In the genomic region with DNA sequence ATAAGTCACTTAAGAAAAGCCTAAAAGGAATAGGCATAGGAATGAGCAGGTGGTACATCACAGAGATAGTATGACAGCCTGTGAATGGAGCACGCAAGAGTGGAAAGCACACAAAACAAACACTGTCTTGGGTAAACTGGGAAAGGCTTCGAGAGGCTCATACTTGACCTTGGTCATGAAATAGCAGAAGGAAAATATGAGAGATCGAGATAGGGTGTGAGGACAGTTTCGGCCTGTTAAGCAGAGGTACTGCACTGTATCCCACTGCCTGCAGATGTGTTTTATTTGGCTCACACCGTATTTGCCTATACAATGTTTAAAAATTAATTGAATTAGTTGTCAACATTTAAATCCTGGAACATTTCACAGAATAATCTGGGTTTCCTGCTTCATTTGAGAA, we compare ENCODE assay signal across 24 mouse cellular contexts.
A peak's percentile ranks its signal among the peaks of the same experiment; 100 is the strongest.
DNase-seq lines count a peak whose midpoint lies in the region; ATAC-seq and TF ChIP-seq lines count a peak whose summit lies in the region.
"Had no signal": no experiment of that assay in that cellular context is flagged by ENCODE, and none has a peak within 500 bp of the region (broad histone marks: within the 10 kb centered on the region; RNA-seq: fewer than 3 reads in every experiment).

No protein-coding gene starts in this region.

- no peak overlapping the region for H3K27ac ChIP-seq in intestine, embryonic 16.5 days (ENCODE audit: low read length)
- H3K27ac ChIP-seq in intestine, embryonic 15.5 days = no peak overlapping the region
- no peak overlapping the region for H3K27ac ChIP-seq in lung, embryonic 14.5 days (ENCODE audit: low read depth)
- H3K27ac ChIP-seq: embryonic facial prominence, embryonic 15.5 days; forebrain, embryonic 10.5 days; gastrocnemius, adult 2 months; heart, embryonic 15.5 days; hindbrain, embryonic 12.5 days had no signal

- no peak overlapping the region for H3K4me3 ChIP-seq in intestine, embryonic 16.5 days (ENCODE audit: low read length)
- H3K4me3 ChIP-seq in intestine, embryonic 15.5 days (replicated peaks) = no peak overlapping the region
- no peak overlapping the region for H3K4me3 ChIP-seq in lung, embryonic 14.5 days (ENCODE audit: low read depth, low read length)
- H3K4me3 ChIP-seq: embryonic facial prominence, embryonic 15.5 days; erythroblast, embryonic 14.5 days; forebrain, embryonic 10.5 days; gastrocnemius, adult 2 months; heart, embryonic 15.5 days; hindbrain, embryonic 12.5 days had no signal

- no peak overlapping the region for H3K4me2 ChIP-seq in intestine, embryonic 16.5 days (ENCODE audit: low read depth, low read length)
- H3K4me2 ChIP-seq in intestine, embryonic 15.5 days (replicated peaks) = no peak overlapping the region
- H3K4me2 ChIP-seq in lung, embryonic 14.5 days = no peak overlapping the region
- H3K4me2 ChIP-seq: embryonic facial prominence, embryonic 15.5 days; heart, embryonic 15.5 days; hindbrain, embryonic 12.5 days had no signal

- H3K36me3 ChIP-seq in intestine, embryonic 16.5 days (ENCODE audit: control insufficient read depth, insufficient read depth, low read length) = no peaks in the 10 kb centered on the region
- H3K36me3 ChIP-seq in intestine, embryonic 15.5 days = no peaks in the 10 kb centered on the region
- no peaks in the 10 kb centered on the region for H3K36me3 ChIP-seq in lung, embryonic 14.5 days (ENCODE audit: insufficient read depth)
- H3K36me3 ChIP-seq: embryonic facial prominence, embryonic 15.5 days; forebrain, embryonic 10.5 days; heart, embryonic 15.5 days; hindbrain, embryonic 12.5 days had no signal

- no peak for TF ChIP-seq CTCF in lung, embryonic 14.5 days (IDR thresholded peaks at IDR 0.05; ENCODE audit: low read depth)

- H3K9me3 ChIP-seq in intestine, embryonic 16.5 days (ENCODE audit: control insufficient read depth, low read length) = no peaks in the 10 kb centered on the region
- no peaks in the 10 kb centered on the region for H3K9me3 ChIP-seq in intestine, embryonic 15.5 days
- no peaks in the 10 kb centered on the region for H3K9me3 ChIP-seq in lung, embryonic 14.5 days (ENCODE audit: low read depth, low read length)
- H3K9me3 ChIP-seq: embryonic facial prominence, embryonic 15.5 days; forebrain, embryonic 10.5 days; heart, embryonic 15.5 days; hindbrain, embryonic 12.5 days had no signal

- WGBS in intestine, embryonic 16.5 days = 56% methylated on average over 5 of the region's 5 CpGs
- 55% methylated on average over 5 of the region's 5 CpGs for WGBS in intestine, embryonic 15.5 days
- WGBS in lung, embryonic 14.5 days = 30% methylated on average over 5 of the region's 5 CpGs

- no peaks in the 10 kb centered on the region for H3K4me1 ChIP-seq in intestine, embryonic 16.5 days (ENCODE audit: control insufficient read depth, insufficient read depth, low read length)
- H3K4me1 ChIP-seq in intestine, embryonic 15.5 days (replicated peaks) = no peaks in the 10 kb centered on the region
- H3K4me1 ChIP-seq in lung, embryonic 14.5 days (ENCODE audit: insufficient read depth) = no peaks in the 10 kb centered on the region
- H3K4me1 ChIP-seq: embryonic facial prominence, embryonic 15.5 days; forebrain, embryonic 10.5 days; heart, embryonic 15.5 days; hindbrain, embryonic 12.5 days had no signal

- peak; percentile 33; the same call in 1 of the 2 replicates for ATAC-seq in intestine, embryonic 16.5 days
- no peak for ATAC-seq in intestine, embryonic 15.5 days
- no peak for ATAC-seq in lung, embryonic 14.5 days (ENCODE audit: insufficient read depth)
- ATAC-seq: forebrain, embryonic 14.5 days; hindbrain, embryonic 16.5 days; inflammation-experienced regulatory T-cells, adult 6 months had no signal

- H3K9ac ChIP-seq in intestine, embryonic 16.5 days (ENCODE audit: low read depth, low read length) = no peak overlapping the region
- H3K9ac ChIP-seq in intestine, embryonic 15.5 days = no peak overlapping the region
- H3K9ac ChIP-seq in lung, embryonic 14.5 days = no peak overlapping the region
- H3K9ac ChIP-seq: embryonic facial prominence, embryonic 15.5 days; heart, embryonic 15.5 days; hindbrain, embryonic 12.5 days had no signal

- no peaks in the 10 kb centered on the region for H3K27me3 ChIP-seq in intestine, embryonic 16.5 days (replicated peaks; ENCODE audit: control insufficient read depth, insufficient read depth, low read length)
- no peaks in the 10 kb centered on the region for H3K27me3 ChIP-seq in intestine, embryonic 15.5 days (replicated peaks)
- no peaks in the 10 kb centered on the region for H3K27me3 ChIP-seq in lung, embryonic 14.5 days (ENCODE audit: insufficient read depth, low read length)
- H3K27me3 ChIP-seq: CH12.LX; embryonic facial prominence, embryonic 15.5 days; heart, embryonic 15.5 days; hindbrain, embryonic 12.5 days had no signal

- DNase-seq in heart, adult 18-20 months = peak; percentile 12 to 16
- DNase-seq in heart, adult 8-10 months (ENCODE audit: low spot score) = no peak
- DNase-seq in lung, embryonic 14.5 days = peak; percentile 5
- no peak for DNase-seq in lung, adult 18-20 months
- no peak for DNase-seq in thymus, postnatal 4 days
- DNase-seq: adrenal gland, adult 2 months; adrenal gland, postnatal 25 days; cerebellum, adult 18-20 months; cerebellum, adult 9-11 months; cerebellum, postnatal 36 days; gastrocnemius, adult 2 months; gastrocnemius, postnatal 25 days; heart, postnatal 4 days had no signal

Comparison
In these comparisons a context has a peak if more than half of its experiments do, and no peak if none do; other contexts are left out.
1. DNase-seq: peak in heart, adult 18-20 months (2 of 2) and lung, embryonic 14.5 days (single experiment); none in heart, adult 8-10 months (single experiment), lung, adult 18-20 months (0 of 2) and thymus, postnatal 4 days (single experiment).